Mouse (Mus musculus) left cerebral cortex, adult 8-10 months (tissue): Measurements from ENCODE around the gene Slco3a1. TPM values are rescaled to one million over a fixed set of nuclear protein-coding genes. Genes with fewer than 3 reads are reported as not detected.

ENCODE experiments used
- DNase-seq, 2 experiments: peaks; one replicate each; pipeline ENCODE4 v3.0.0; 2022; ENCODE audit warnings: low spot score in 2 of 2
- microRNA-seq, 2 experiments: library from miRNA; unstranded; fragments of <30 nt; microRNA quantifications; one replicate each; pipeline ENCODE4 v1.2.0; 2022
- total RNA-seq, 4 experiments: library from RNA; stranded (reverse); gene quantifications; 2 replicates each; pipeline ENCODE4 v1.2.4; 2022

The Slco3a1 gene
- total RNA-seq, 4 experiments from 2014 or later, result 44.2 to 47.3 (median 44.9) TPM

- no peak for DNase-seq
These were observed 241.1 kb downstream of the Slco3a1 start for GRCm38 (mm10) chr7:74313279-74314105.

- DNase-seq, result no peak
These were observed 243.0 kb downstream of the Slco3a1 start for GRCm38 (mm10) chr7:74311536-74311935.

GRCm38 (mm10) chr7:74303611-74304300 is 250.8 kb downstream of the Slco3a1 start:
- DNase-seq, result no peak

- DNase-seq, result no peak
These were observed 251.5 kb downstream of the Slco3a1 start for GRCm38 (mm10) chr7:74303081-74303480.

GRCm38 (mm10) chr7:74286531-74286930 is 268.0 kb downstream of the Slco3a1 start:
- no peak for DNase-seq

GRCm38 (mm10) chr7:74280371-74280770 is 274.2 kb downstream of the Slco3a1 start:
- no peak for DNase-seq

- no peak for DNase-seq
These were observed 275.2 kb downstream of the Slco3a1 start for GRCm38 (mm10) chr7:74279356-74279755.

- DNase-seq, result no peak
These were observed 284.5 kb downstream of the Slco3a1 start for GRCm38 (mm10) chr7:74270089-74270394.

GRCm38 (mm10) chr7:74269283-74270088 is 285.1 kb downstream of the Slco3a1 start:
- DNase-seq, result no peak

- DNase-seq, result no peak
These were observed 287.9 kb downstream of the Slco3a1 start for GRCm38 (mm10) chr7:74266511-74267168.

- DNase-seq, result no peak
These were observed 298.3 kb downstream of the Slco3a1 start for GRCm38 (mm10) chr7:74256291-74256690.

- DNase-seq, result no peak
These were observed 302.5 kb downstream of the Slco3a1 start for GRCm38 (mm10) chr7:74252066-74252465.

GRCm38 (mm10) chr7:74241236-74241635 is 313.3 kb downstream of the Slco3a1 start:
- no peak for DNase-seq

- DNase-seq, result no peak
These were observed 314.0 kb downstream of the Slco3a1 start for GRCm38 (mm10) chr7:74240459-74241172.

Small RNAs within 50 kb of the gene (microRNA-seq; reads per million reads assigned to microRNA genes)
- gene Gm27459, result 0 reads per million in 2 experiments
